Mouse (Mus musculus) heart, embryonic 15.5 days (tissue): ENCODE data around the gene Iqcf3. TPM values are rescaled to one million over a fixed set of nuclear protein-coding genes. Genes with fewer than 3 reads are reported as not detected.

Source experiments
- ATAC-seq: fragments of 200-750 bp; cut with Nextera tagmentation; replicated peaks from 2 replicates; pipeline ENCODE4 v1.8.0; 2017; ENCODE audit warnings: low read depth, moderate TSS enrichment; ENCODE audit not compliant: insufficient number of reproducible peaks, insufficient read depth, low FRiP score
- H3K27ac ChIP-seq: fragments of 300-500 bp; sonication (generic); 2 replicates; pipeline ENCODE4 v1.5.1; 2015; ENCODE audit warnings: mild to moderate bottlenecking, inconsistent platforms
- H3K27me3 ChIP-seq: fragments of 300-500 bp; sonication (generic); 2 replicates; pipeline ENCODE4 v1.6.1; 2015; ENCODE audit warnings: inconsistent platforms
- H3K36me3 ChIP-seq: fragments of 300-500 bp; sonication (generic); 2 replicates; pipeline ENCODE4 v1.6.1; 2015; ENCODE audit warnings: mild to moderate bottlenecking, inconsistent platforms
- H3K4me1 ChIP-seq: fragments of 300-500 bp; sonication (generic); replicated peaks from 2 replicates; pipeline ENCODE4 v1.6.1; 2015; ENCODE audit warnings: inconsistent platforms
- H3K4me2 ChIP-seq: fragments of 300-500 bp; sonication (generic); 2 replicates; pipeline ENCODE4 v1.6.1; 2015; ENCODE audit warnings: inconsistent platforms, mild to moderate bottlenecking, moderate library complexity
- H3K4me3 ChIP-seq: fragments of 300-500 bp; sonication (generic); 2 replicates; pipeline ENCODE4 v1.5.1; 2015; ENCODE audit warnings: mild to moderate bottlenecking, inconsistent platforms
- H3K9ac ChIP-seq: fragments of 300-500 bp; sonication (generic); 2 replicates; pipeline ENCODE4 v1.6.1; 2015; ENCODE audit warnings: mild to moderate bottlenecking, inconsistent platforms
- H3K9me3 ChIP-seq: fragments of 300-500 bp; sonication (generic); replicated peaks from 2 replicates; pipeline ENCODE4 v1.6.1; 2016; ENCODE audit warnings: inconsistent platforms
- WGBS: fragments of 180-500 bp; shearing (Covaris S2); methylation state at CpG from one replicate; pipeline ENCODE4 v1.1.7; 2015; ENCODE audit warnings: mixed read lengths; 5-methylcytosine and 5-hydroxymethylcytosine counted together
- polyA plus RNA-seq: library from polyadenylated mRNA; unstranded; fragments of >200 nt; fragmentation: Nextera tagmentation; extraction: Ambion mirVana; gene quantifications from 2 replicates; pipeline ENCODE4 v1.2.1, GENCODE M21; 2015

The Iqcf3 gene
- polyA plus RNA-seq, 1 experiment from 2014 or later, result not detected

- Histone ChIP-seq H3K9me3 (no peaks in the 10 kb centered on the region), H3K36me3 (peaks cover 35% of the 10 kb centered on the region), H3K9ac (no peak overlapping the region), H3K4me3 (no peak overlapping the region), H3K27me3 (peaks cover 13% of the 10 kb centered on the region; the same call in 1 of the 2 replicates), H3K4me1 (peaks cover 48% of the 10 kb centered on the region), H3K27ac (no peak overlapping the region), H3K4me2 (no peak overlapping the region)
- WGBS, result 87% methylated on average over 9 of the region's 9 CpGs
- no peak for ATAC-seq
These were observed 100.4 kb downstream of the Iqcf3 start for GRCm38 (mm10) chr9:106461026-106461415.

- H3K4me1 ChIP-seq, result peaks cover 48% of the 10 kb centered on the region
- no peak overlapping the region for H3K27ac ChIP-seq
- no peak for ATAC-seq
- H3K27me3 ChIP-seq, result peaks cover 10% of the 10 kb centered on the region; the same call in 1 of the 2 replicates
- no peak overlapping the region for H3K4me2 ChIP-seq
- no peak overlapping the region for H3K9ac ChIP-seq
- H3K36me3 ChIP-seq, result peaks cover 35% of the 10 kb centered on the region
- 76% methylated on average over 18 of the region's 18 CpGs for WGBS
- no peaks in the 10 kb centered on the region for H3K9me3 ChIP-seq
- H3K4me3 ChIP-seq, result no peak overlapping the region
These were observed 100.9 kb downstream of the Iqcf3 start for GRCm38 (mm10) chr9:106460401-106461025.

GRCm38 (mm10) chr9:106459946-106460345, 101.5 kb downstream of the Iqcf3 start:
- 64% methylated on average over 15 of the region's 15 CpGs for WGBS
- no peak overlapping the region for H3K4me2 ChIP-seq
- H3K9me3 ChIP-seq, result no peaks in the 10 kb centered on the region
- H3K27me3 ChIP-seq, result peaks cover 10% of the 10 kb centered on the region; the same call in 1 of the 2 replicates
- no peak overlapping the region for H3K27ac ChIP-seq
- ATAC-seq, result no peak
- peaks cover 35% of the 10 kb centered on the region for H3K36me3 ChIP-seq
- no peak overlapping the region for H3K4me3 ChIP-seq
- peaks cover 48% of the 10 kb centered on the region for H3K4me1 ChIP-seq
- H3K9ac ChIP-seq, result no peak overlapping the region

- no peak for ATAC-seq
- 0 out of 2 replicates have a peak overlapping the region, but pooled peaks have one; percentile 62 for H3K27ac ChIP-seq
- peaks cover 24% of the 10 kb centered on the region for H3K36me3 ChIP-seq
- H3K27me3 ChIP-seq, result no peaks in the 10 kb centered on the region
- WGBS, result 65% methylated on average over 5 of the region's 5 CpGs
- H3K9me3 ChIP-seq, result no peaks in the 10 kb centered on the region
- no peak overlapping the region for H3K9ac ChIP-seq
- no peak overlapping the region for H3K4me2 ChIP-seq
- H3K4me1 ChIP-seq, result peaks cover 55% of the 10 kb centered on the region
- H3K4me3 ChIP-seq, result no peak overlapping the region
These were observed 103.5 kb downstream of the Iqcf3 start for GRCm38 (mm10) chr9:106457920-106458319.

DNA sequence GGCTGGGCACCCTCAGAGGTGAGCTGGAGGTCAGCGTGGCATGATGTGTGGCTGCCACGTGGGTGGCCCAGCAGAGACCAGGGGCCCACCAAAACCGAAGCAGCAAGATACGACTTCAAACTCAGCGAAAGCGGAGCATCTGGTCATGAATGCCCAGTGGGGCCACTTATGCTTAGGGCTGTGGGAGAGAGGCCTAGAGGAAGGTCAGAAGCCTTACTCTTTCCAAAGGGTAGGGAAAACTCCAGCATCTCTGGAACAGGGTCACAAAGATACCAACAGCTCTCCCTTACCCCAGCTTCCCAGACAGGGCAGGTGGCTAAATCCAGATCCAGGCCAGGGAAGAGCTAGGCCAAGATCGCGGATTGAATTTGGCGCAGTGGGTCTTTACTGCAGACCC, 104.3 kb downstream of the Iqcf3 start:
- 52% methylated on average over 9 of the region's 9 CpGs for WGBS
- Histone ChIP-seq H3K4me1 (peaks cover 62% of the 10 kb centered on the region), H3K4me2 (peak overlapping the region; percentile 95), H3K9ac (peak overlapping the region; percentile 32; the same call in 1 of the 2 replicates), H3K9me3 (no peaks in the 10 kb centered on the region), H3K27me3 (no peaks in the 10 kb centered on the region), H3K36me3 (peaks cover 20% of the 10 kb centered on the region), H3K4me3 (0 out of 2 replicates have a peak overlapping the region, but pooled peaks have one; percentile 4), H3K27ac (peak overlapping the region; percentile 62)
- ATAC-seq, result no peak

- H3K9me3 ChIP-seq, result no peaks in the 10 kb centered on the region
- H3K36me3 ChIP-seq, result peaks cover 14% of the 10 kb centered on the region
- no peak for ATAC-seq
- peak overlapping the region; percentile 32; the same call in 1 of the 2 replicates for H3K9ac ChIP-seq
- no peaks in the 10 kb centered on the region for H3K27me3 ChIP-seq
- 0 out of 2 replicates have a peak overlapping the region, but pooled peaks have one; percentile 4 for H3K4me3 ChIP-seq
- peaks cover 62% of the 10 kb centered on the region for H3K4me1 ChIP-seq
- peak overlapping the region; percentile 95 for H3K4me2 ChIP-seq
- WGBS, result 36% methylated on average over 15 of the region's 15 CpGs
- H3K27ac ChIP-seq, result peak overlapping the region; percentile 62
These were observed 104.9 kb downstream of the Iqcf3 start for GRCm38 (mm10) chr9:106456325-106457162.

GRCm38 (mm10) chr9:106454888-106455681, 106.3 kb downstream of the Iqcf3 start:
- peak overlapping the region; percentile 76 for H3K4me3 ChIP-seq
- WGBS, result 3% methylated on average over 17 of the region's 17 CpGs
- peaks cover 71% of the 10 kb centered on the region for H3K4me1 ChIP-seq
- H3K4me2 ChIP-seq, result peak overlapping the region; percentile 95
- no peaks in the 10 kb centered on the region for H3K9me3 ChIP-seq
- H3K27me3 ChIP-seq, result no peaks in the 10 kb centered on the region
- H3K27ac ChIP-seq, result peak overlapping the region; percentile 91
- peak overlapping the region; percentile 79 for H3K9ac ChIP-seq
- no peak for ATAC-seq
- peaks cover 3% of the 10 kb centered on the region for H3K36me3 ChIP-seq

GRCm38 (mm10) chr9:106454071-106454761, 107.2 kb downstream of the Iqcf3 start:
- Histone ChIP-seq H3K27me3 (no peaks in the 10 kb centered on the region), H3K27ac (peak overlapping the region; percentile 91), H3K4me1 (peaks cover 75% of the 10 kb centered on the region), H3K36me3 (no peaks in the 10 kb centered on the region), H3K9me3 (no peaks in the 10 kb centered on the region), H3K4me3 (peak overlapping the region; percentile 76), H3K4me2 (peak overlapping the region; percentile 95), H3K9ac (peak overlapping the region; percentile 79)
- ATAC-seq, result no peak; the same call in 1 of the 2 replicates
- 4% methylated on average over 14 of the region's 20 CpGs for WGBS

GRCm38 (mm10) chr9:106453271-106454070, 108.0 kb downstream of the Iqcf3 start, which contains the start of gene Pcbp4:
Gene Pcbp4, plus strand, starts transcription at chr9:106453291.
- ATAC-seq, result peak; percentile 72
- Histone ChIP-seq H3K9ac (peak within 1 kb of the TSS; percentile 79), H3K9me3 (no peaks in the 10 kb centered on the region), H3K27ac (peak within 1 kb of the TSS; percentile 91), H3K4me1 (peaks cover 80% of the 10 kb centered on the region), H3K4me2 (peak within 1 kb of the TSS; percentile 95), H3K4me3 (peak within 1 kb of the TSS; percentile 76), H3K36me3 (no peaks in the 10 kb centered on the region), H3K27me3 (no peaks in the 10 kb centered on the region)
- under 1% methylated on average over 44 of the region's 74 CpGs for WGBS
